Mouse (Mus musculus) embryonic facial prominence, embryonic 14.5 days (tissue): ENCODE data around the gene Ppig. TPM values are rescaled to one million over a fixed set of nuclear protein-coding genes. Genes with fewer than 3 reads are reported as not detected.
"Not testable (repeated sequence)": the region's sequence is repeated elsewhere in the genome, so short reads cannot be mapped to it uniquely, and the experiment has no call there.

ENCODE experiments used
- ATAC-seq: fragments of 200-750 bp; cut with Nextera tagmentation; 2 replicates; pipeline ENCODE4 v1.8.0; 2017; ENCODE audit warnings: low read depth, moderate number of reproducible peaks, moderate TSS enrichment
- DNase-seq: peaks from one replicate; pipeline ENCODE4 v3.0.0-alpha.2; 2015; ENCODE audit warnings: low spot score
- H3K27ac ChIP-seq: fragments of 300-500 bp; sonication (generic); replicated peaks from 2 replicates; pipeline ENCODE4 v1.5.1; 2014; ENCODE audit warnings: low read depth, mild to moderate bottlenecking, low read length, moderate library complexity
- H3K27me3 ChIP-seq: fragments of 300-500 bp; sonication (generic); replicated peaks from 2 replicates; pipeline ENCODE4 v1.6.1; 2014; ENCODE audit warnings: low read length; ENCODE audit not compliant: control insufficient read depth, insufficient read depth
- H3K36me3 ChIP-seq: fragments of 300-500 bp; sonication (generic); 2 replicates; pipeline ENCODE4 v1.6.1; 2014; ENCODE audit warnings: low read length, mixed read lengths; ENCODE audit not compliant: control insufficient read depth, insufficient read depth
- H3K4me1 ChIP-seq: fragments of 300-500 bp; sonication (generic); 2 replicates; pipeline ENCODE4 v1.6.1; 2014; ENCODE audit warnings: antibody characterized with exemption, low read length; ENCODE audit not compliant: control insufficient read depth, insufficient read depth
- H3K4me2 ChIP-seq: fragments of 300-500 bp; sonication (generic); 2 replicates; pipeline ENCODE4 v1.6.1; 2014; ENCODE audit warnings: low read depth, mild to moderate bottlenecking, low read length, moderate library complexity, mixed read lengths
- H3K4me3 ChIP-seq: fragments of 300-500 bp; sonication (generic); 2 replicates; pipeline ENCODE4 v1.5.1; 2014; ENCODE audit warnings: low read depth, mild to moderate bottlenecking, low read length
- H3K9ac ChIP-seq: fragments of 300-500 bp; sonication (generic); 2 replicates; pipeline ENCODE4 v1.6.1; 2014; ENCODE audit warnings: low read depth, mild to moderate bottlenecking, low read length, moderate library complexity, mixed read lengths
- H3K9me3 ChIP-seq: fragments of 300-500 bp; sonication (generic); 2 replicates; pipeline ENCODE4 v1.6.1; 2016; ENCODE audit warnings: low read length; ENCODE audit not compliant: control insufficient read depth
- WGBS: fragments of 180-500 bp; shearing (Covaris S2); extraction: QIAGEN DNeasy Blood & Tissue Kit; methylation state at CpG from one replicate; pipeline ENCODE4 v1.1.7; 2014; 5-methylcytosine and 5-hydroxymethylcytosine counted together
- polyA plus RNA-seq: library from polyadenylated mRNA; unstranded; fragments of >200 nt; fragmentation: Nextera tagmentation; extraction: Ambion mirVana; gene quantifications from 2 replicates; pipeline ENCODE4 v1.2.1, GENCODE M21; 2014

Gene Ppig
- polyA plus RNA-seq = 119 and 127 TPM in 2 replicates

DNA sequence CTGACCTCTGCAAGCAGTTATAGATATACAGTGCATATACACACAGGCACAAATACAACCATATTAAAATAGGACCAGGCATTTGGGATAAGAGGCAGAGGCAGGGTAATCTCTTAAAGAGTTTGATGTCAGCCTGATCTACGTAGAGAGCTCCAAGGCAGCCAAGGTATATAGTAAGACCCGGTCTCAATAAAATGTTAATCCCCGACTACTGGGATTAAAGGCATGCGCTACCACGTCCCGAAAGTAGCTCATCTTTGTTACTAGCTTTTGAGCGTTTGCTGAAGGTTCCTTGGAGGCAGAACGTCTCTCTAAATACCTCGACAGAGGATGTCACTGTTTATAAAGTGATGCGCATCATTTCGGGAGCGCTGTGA lies at the start of gene Ppig:
Ppig (plus strand) TSS at position 273 of the 377 bp plus-strand sequence.
- Histone ChIP-seq H3K36me3 (no peaks in the 10 kb centered on the region), H3K4me3 (peak within 1 kb of the TSS; percentile 78), H3K27ac (peak within 1 kb of the TSS; percentile 89), H3K4me2 (peak within 1 kb of the TSS; percentile 57), H3K27me3 (no peaks in the 10 kb centered on the region), H3K9ac (peak within 1 kb of the TSS; percentile 83), H3K9me3 (no peaks in the 10 kb centered on the region), H3K4me1 (peaks cover 8% of the 10 kb centered on the region)
- DNase-seq (peak; percentile 1), ATAC-seq (no peak; the same call in 1 of the 2 replicates)
- WGBS = 4% methylated on average over 12 of the region's 12 CpGs

DNA sequence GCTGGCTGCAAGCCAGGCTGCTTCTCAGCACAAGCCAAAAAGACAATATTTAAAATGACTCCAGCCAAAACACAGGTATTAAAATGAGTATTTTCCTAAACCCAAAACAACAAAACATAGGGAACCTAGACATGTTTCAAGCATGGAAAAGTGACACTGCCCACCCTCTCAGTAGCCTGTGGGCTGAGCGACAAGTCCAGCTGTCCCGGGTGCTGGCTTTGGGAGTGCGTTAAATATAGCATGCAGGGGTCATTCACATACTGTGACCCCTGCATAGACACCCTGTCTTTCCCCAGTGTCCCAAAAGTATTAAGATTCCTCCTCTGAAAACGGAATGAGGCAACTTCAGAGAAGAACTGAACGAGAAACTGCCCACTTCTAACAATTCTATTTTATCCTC lies 48.6 kb upstream of the Ppig start:
- H3K27ac ChIP-seq = 0 out of 2 replicates have a peak overlapping the region, but pooled peaks have one; percentile 39
- no peak overlapping the region for H3K9ac ChIP-seq
- no peak overlapping the region for H3K4me3 ChIP-seq
- H3K9me3 ChIP-seq = no peaks in the 10 kb centered on the region
- H3K36me3 ChIP-seq = no peaks in the 10 kb centered on the region; the same call in 1 of the 2 replicates
- peak; percentile 26 for DNase-seq
- 63% methylated on average over 5 of the region's 5 CpGs for WGBS
- H3K4me2 ChIP-seq = no peak overlapping the region
- no peaks in the 10 kb centered on the region for H3K27me3 ChIP-seq
- peak; percentile 65; the same call in 1 of the 2 replicates for ATAC-seq
- no peaks in the 10 kb centered on the region for H3K4me1 ChIP-seq

DNA sequence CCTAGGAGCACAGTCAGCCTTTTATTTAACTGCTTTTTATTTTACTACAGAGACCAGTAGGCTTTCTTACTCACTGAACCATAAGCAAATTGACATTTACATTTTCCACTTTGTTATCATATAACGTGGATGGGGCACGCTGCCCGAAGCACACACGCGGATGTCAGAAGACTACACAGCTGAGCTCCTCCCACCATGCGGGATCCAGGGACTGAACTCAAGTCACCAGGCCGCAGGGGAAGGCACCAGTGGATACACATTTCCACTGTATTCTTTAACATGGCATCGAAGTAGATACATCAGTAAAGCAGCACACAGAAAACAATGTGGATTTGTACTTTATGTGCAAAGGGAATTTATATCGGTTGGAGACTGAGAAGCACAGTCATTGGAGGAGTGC lies 47.1 kb upstream of the Ppig start:
- H3K27me3 ChIP-seq = no peaks in the 10 kb centered on the region
- no peaks in the 10 kb centered on the region for H3K4me1 ChIP-seq
- peaks cover 7% of the 10 kb centered on the region; the same call in 1 of the 2 replicates for H3K36me3 ChIP-seq
- no peak for DNase-seq
- H3K4me3 ChIP-seq = no peak overlapping the region
- no peak overlapping the region for H3K4me2 ChIP-seq
- no peak overlapping the region for H3K9ac ChIP-seq
- H3K27ac ChIP-seq = no peak overlapping the region
- WGBS = 93% methylated on average over 9 of the region's 9 CpGs
- ATAC-seq = no peak
- no peaks in the 10 kb centered on the region for H3K9me3 ChIP-seq

DNA sequence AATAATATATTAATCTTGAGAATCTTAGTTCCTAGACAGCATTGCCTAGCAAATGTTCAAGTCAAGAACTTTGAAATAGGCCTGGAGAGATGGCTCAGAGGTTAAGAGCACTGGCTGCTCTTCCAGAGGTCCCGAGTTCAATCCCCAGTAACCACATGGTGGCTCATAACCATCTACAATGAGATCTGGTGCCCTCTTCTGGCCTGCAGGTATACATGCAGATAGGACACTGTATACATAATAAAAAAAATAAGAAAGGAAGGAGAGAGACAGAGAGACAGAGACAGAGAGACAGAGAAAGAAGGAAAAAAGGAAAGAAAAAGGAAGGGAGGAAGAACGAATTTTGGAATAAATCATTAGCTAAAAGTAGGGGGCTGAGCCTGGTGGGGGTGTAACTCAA lies 45.6 kb upstream of the Ppig start:
- no peak overlapping the region for H3K9ac ChIP-seq
- no peaks in the 10 kb centered on the region for H3K27me3 ChIP-seq
- H3K36me3 ChIP-seq = 0 out of 2 replicates have a peak, but pooled peaks cover 8% of the 10 kb centered on the region
- DNase-seq (no peak), ATAC-seq (no peak)
- no peaks in the 10 kb centered on the region for H3K4me1 ChIP-seq
- no peaks in the 10 kb centered on the region for H3K9me3 ChIP-seq
- no peak overlapping the region for H3K27ac ChIP-seq
- H3K4me3 ChIP-seq = no peak overlapping the region
- H3K4me2 ChIP-seq = no peak overlapping the region
- WGBS = 55% methylated on average over 2 of the region's 2 CpGs

DNA sequence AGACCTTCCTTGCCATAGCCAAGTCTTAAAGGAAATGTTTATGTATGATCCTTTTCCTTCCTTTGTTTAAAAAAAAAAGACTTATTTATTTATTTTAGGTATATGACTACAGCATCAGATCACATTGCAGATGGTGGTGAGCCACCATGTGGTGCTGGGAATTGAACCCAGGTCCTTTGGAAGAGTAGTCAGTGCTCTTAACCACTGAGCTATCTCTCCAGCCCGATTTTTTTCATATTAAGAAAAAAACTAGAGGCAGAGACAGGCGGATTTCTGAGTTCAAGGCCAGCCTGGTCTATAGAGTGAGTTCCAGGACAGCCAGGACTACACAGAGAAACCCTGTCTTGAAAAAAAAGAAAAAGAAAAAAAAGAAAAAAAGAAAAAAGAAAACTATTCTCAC lies 45.1 kb upstream of the Ppig start:
- 79% methylated on average over 2 of the region's 2 CpGs for WGBS
- not testable (repeated sequence) for H3K27ac ChIP-seq, H3K4me2 ChIP-seq, H3K4me3 ChIP-seq, H3K27me3 ChIP-seq, H3K9ac ChIP-seq, H3K9me3 ChIP-seq, ATAC-seq, H3K36me3 ChIP-seq, H3K4me1 ChIP-seq, DNase-seq

DNA sequence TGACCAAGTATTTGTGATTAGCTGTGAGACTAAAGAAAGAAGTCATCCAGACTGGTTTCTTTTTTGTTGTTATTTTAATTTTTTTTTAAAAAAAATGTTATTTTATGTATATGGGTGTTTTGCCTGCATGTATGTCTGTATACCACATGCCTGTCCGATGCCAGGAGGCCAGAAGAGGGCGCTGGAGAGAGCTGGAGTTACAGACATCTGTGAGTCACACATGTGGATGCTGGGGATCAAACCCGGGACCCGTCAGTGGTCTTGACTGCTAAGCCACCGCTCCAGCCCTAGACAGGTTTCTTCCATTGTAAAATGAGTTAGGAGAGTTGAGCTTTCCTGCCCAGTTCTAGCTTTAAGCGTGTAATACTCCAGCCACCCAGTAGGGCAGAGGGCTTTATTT lies 42.4 kb upstream of the Ppig start:
- DNase-seq (no peak), ATAC-seq (no peak)
- Histone ChIP-seq H3K9ac (no peak overlapping the region), H3K4me1 (no peaks in the 10 kb centered on the region), H3K9me3 (no peaks in the 10 kb centered on the region), H3K36me3 (0 out of 2 replicates have a peak, but pooled peaks cover 8% of the 10 kb centered on the region), H3K27me3 (no peaks in the 10 kb centered on the region), H3K4me3 (no peak overlapping the region), H3K4me2 (no peak overlapping the region), H3K27ac (no peak overlapping the region)
- 61% methylated on average over 6 of the region's 6 CpGs for WGBS

DNA sequence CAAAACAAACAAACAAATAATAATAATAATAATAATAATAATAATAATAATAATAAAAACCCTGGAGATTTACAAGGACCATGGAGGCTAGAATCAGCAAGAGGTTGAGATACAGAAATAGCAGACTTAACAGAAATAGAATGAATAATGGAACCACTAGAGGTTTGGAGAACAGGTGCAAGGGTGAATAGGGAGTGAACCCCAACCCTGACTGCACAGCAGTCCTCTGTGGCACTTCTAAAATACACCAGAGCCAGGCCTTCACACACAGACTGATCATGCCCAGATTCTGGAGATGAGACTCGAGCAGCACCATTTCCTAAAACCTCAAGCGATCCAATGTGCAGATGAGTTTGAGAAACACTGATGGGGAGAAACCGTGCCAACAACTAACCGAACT lies 40.4 kb upstream of the Ppig start:
- no peak for DNase-seq
- no peak overlapping the region for H3K9ac ChIP-seq
- H3K4me2 ChIP-seq = no peak overlapping the region
- no peaks in the 10 kb centered on the region for H3K27me3 ChIP-seq
- 94% methylated on average over 4 of the region's 4 CpGs for WGBS
- no peaks in the 10 kb centered on the region for H3K9me3 ChIP-seq
- no peak overlapping the region for H3K27ac ChIP-seq
- no peak for ATAC-seq
- H3K4me1 ChIP-seq = no peaks in the 10 kb centered on the region
- H3K4me3 ChIP-seq = no peak overlapping the region
- peaks cover 18% of the 10 kb centered on the region; the same call in 1 of the 2 replicates for H3K36me3 ChIP-seq

DNA sequence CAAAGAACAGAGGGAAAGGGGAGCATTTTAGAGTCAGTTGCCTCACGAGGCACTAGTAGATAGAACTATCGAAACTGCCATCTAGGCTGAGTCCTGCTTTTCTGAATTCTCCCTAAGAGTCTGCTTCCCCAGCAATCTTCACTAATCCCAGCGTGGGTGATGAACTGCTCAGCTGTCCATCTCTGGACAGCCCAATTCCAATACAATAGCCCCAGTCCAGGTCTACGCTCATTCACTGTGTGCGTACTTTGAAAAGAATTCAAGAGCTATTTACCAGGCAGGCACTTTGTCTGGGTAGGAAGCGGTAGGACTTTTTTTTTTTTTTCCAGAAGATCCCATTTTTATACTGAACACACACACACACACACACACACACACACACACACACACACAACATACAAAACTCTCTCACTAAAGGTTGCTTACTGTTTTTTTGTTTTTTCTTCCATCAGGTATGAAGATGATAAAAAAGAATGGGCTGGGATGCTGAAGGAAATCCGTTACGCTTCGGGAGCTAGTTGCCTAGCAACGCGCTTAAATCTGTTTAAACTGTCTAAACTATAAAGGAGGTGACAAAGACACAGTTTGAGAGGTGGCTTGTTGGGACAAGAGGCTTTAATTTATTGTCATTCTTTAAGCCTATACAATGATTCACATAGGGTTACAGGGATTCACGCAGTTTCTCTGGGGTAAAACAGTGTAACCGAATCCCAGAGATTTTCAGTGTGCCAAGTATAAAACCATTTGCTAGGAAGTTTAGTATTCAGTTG lies 39.1 kb upstream of the Ppig start:
- Histone ChIP-seq H3K27me3 (no peaks in the 10 kb centered on the region), H3K36me3 (peaks cover 21% of the 10 kb centered on the region; the same call in 1 of the 2 replicates), H3K4me2 (no peak overlapping the region), H3K27ac (no peak overlapping the region), H3K4me3 (no peak overlapping the region), H3K9me3 (no peaks in the 10 kb centered on the region), H3K9ac (no peak overlapping the region), H3K4me1 (no peaks in the 10 kb centered on the region)
- ATAC-seq (no peak), DNase-seq (peak; percentile 23)
- WGBS = 83% methylated on average over 13 of the region's 13 CpGs

DNA sequence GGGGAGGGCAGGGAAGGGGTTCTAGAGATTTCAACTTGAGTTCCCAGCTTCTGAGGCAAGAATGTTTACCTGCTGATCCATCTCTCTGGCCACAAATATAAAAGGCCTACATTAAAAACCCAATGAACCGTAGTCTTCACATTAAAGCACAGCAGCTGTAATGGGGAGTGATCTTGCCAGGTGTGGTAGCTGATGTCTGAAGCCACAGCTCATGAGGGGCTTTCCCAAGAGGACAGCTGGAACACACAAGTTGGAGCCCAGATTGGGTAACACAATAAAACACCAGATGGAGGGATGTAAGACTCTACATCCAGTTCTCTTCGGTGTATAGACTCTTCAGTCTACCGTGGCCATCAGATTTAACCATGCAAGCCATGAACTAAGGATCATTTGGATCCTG lies 37.9 kb upstream of the Ppig start:
- Histone ChIP-seq H3K9me3 (no peaks in the 10 kb centered on the region), H3K4me2 (no peak overlapping the region), H3K4me3 (no peak overlapping the region), H3K36me3 (peaks cover 27% of the 10 kb centered on the region), H3K9ac (no peak overlapping the region), H3K4me1 (no peaks in the 10 kb centered on the region), H3K27me3 (no peaks in the 10 kb centered on the region), H3K27ac (no peak overlapping the region)
- WGBS = 96% methylated on average over 3 of the region's 3 CpGs
- no peak for ATAC-seq
- DNase-seq = no peak
